Mouse (Mus musculus) thymus, postnatal 25 days (tissue): ENCODE results near the gene Mcm2.

Experiments
- DNase-seq: peaks from one replicate; pipeline ENCODE4 v3.0.0; 2022

Mcm2 gene

DNA sequence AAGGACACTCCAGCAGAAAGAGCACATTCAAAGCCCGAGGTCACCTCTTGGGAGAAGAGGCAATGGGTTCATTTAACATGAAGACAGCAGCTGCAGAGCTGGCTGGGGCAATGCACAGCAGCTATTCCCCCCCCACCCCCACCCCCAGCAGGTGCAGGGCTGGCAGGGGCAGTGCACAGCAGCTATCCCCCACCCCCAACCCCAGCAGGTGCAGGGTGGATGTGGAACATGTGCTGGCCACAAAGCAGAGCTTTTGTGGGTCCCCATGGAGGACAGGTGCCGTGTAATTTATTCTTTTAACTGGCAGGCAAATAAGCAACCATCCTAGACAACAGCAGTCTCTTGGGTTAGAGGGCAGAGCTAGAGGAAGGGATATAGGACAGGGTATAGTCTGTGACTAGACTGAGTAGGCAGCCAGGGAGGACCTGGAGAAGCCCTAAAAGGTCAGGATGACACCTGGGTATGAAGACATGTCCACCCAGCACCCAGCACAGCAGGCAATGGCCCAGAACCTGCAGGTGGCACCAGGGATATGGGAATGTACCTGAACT, 12.1 kb downstream of the Mcm2 start:
- DNase-seq: peak; percentile 80

DNA sequence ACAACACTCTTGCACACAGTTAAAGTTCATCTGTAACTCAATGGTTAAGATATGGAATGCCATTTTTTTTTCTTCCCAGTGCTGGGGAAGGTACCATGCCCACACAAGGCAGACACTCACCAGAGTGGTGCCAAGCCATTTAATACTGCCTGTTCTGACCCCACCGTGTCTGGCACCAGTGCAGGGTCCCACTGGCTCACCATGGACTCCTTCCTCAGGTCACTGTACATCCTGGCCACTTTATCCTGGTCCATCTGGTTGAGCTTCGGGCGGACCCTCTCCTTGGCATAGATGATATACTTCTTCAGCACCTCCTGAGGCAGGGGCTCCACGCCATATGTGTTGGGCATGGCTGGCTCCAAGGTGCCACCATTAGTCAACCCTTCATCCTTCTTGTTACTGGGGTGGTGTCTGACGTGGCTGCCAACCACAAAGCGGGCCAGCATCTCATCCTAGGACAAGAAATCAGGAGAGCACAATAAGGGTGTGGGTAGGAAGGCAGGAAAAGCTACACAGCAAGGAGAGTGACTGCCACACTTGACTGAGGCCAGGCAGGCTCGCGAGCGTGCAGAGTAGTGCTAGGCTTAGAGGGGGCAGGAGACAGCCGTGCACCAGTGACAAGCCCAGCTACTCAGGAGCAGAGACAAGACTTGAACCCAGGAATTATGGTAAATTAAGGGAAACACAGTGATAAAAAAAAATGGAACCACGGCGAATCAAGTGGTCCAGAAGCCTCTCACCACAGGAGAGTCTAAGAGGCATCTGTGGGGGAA, 12.8 kb downstream of the Mcm2 start:
- no peak for DNase-seq

DNA sequence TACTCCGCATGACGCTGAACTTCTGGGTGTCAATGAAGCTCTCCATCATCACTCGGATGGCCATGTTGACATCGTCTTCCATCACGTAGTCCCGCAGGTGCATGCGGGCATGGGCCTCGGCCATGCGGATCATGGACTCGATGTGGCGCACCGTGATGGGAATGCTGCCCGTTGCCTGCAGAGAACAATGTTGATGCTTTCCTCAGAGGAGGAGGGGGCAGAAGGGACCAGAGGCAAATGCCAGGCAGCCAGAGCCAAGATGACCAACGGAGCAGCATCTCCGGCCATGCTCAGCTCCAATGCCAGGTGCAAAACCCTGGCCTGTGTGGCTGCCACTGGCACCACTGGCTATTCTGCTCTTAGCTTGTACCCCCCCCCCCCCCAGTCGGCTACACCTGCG, 13.9 kb downstream of the Mcm2 start:
- DNase-seq: no peak

DNA sequence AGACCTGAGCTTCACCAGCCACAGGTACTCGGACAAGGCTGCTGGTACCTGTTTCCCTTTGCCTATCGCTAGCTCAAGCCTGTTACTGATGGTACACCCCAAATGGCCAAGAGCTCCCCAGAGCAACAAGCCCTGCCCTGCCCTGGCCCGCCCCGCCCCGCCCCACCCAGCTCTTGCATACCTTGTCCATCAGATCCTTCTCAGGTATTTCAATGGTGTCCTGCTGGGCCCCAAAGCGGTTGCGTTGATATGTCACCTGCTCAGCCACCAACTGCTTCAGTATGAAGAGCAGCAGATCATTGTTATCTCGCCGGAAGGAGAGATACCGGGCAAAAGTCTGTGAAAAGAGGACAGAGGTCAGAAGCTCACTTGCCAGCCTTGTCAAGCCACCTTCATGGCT, 14.4 kb downstream of the Mcm2 start:
- DNase-seq: no peak

DNA sequence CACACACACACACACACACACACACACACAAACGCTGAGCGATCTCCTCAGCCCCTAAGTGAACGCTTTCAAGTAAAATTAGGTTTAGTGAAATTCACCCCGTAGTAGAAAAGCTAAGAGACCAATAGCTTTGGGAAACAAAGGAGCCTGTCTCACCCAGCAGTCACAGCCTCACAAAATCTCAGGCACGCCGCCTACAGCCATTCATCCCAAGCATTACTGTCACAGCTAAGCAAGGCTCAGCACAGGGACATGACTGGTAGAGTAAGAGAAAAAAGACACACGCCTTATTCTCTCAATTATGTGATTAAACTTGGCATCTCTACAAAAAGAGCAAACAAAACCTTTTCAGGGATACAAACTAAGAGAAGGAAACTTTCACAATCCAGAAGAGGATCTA, 17.2 kb downstream of the Mcm2 start:
- no peak for DNase-seq

DNA sequence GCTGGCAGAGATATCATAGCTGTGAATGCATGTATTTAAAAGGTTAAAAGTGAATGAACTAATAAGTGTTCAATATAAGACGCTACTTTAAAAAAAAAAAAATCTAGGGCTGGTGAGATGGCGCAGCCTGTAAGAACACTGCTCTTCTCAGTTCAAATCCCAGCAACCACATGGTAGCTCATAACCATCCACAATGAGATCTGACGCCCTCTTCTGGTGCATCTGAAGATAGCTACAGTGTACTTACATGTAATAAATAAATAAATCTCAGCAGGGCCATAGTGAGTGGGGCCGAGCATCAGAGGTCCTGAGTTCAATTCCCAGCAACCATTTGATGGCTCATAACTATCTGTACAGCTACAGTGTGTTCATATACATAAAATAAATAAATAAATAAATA, 19.1 kb downstream of the Mcm2 start:
- DNase-seq: no peak

DNA sequence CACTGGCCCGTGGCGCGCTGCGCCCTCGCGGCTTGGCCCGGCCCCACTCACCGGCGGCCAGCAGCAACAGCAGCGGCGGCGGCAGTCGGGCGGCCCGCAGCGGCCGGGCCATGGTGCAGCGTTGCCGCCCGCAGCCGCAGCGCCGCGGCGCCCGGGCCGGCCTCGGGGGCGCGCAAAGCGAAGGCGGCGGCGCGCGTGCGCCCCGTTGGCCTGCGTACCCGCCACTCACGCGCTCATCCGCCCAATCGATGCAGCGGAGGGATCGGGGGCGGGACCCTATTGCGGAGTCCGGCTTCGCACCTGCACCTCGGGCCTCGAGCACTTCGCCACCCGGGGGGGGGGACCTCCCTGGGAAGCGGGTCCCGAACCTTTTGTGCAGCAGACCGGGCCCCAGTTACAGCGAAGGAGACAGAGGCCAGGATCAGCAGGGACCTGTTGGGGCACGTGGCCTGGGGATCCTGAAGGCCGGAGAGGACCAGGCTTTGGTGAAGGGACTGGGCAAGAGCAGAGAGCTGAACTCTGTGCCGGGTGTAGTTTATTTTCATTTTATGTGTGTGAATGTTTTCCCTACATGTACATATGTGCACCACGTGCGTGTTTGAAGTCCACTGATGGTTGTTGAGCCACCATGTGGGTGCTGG, 23.6 kb downstream of the Mcm2 start, which contains the start of gene Podxl2:
Gene Podxl2, minus strand, starts transcription at position 177 of the 641 bp plus-strand sequence.
- peak; percentile 78 for DNase-seq

DNA sequence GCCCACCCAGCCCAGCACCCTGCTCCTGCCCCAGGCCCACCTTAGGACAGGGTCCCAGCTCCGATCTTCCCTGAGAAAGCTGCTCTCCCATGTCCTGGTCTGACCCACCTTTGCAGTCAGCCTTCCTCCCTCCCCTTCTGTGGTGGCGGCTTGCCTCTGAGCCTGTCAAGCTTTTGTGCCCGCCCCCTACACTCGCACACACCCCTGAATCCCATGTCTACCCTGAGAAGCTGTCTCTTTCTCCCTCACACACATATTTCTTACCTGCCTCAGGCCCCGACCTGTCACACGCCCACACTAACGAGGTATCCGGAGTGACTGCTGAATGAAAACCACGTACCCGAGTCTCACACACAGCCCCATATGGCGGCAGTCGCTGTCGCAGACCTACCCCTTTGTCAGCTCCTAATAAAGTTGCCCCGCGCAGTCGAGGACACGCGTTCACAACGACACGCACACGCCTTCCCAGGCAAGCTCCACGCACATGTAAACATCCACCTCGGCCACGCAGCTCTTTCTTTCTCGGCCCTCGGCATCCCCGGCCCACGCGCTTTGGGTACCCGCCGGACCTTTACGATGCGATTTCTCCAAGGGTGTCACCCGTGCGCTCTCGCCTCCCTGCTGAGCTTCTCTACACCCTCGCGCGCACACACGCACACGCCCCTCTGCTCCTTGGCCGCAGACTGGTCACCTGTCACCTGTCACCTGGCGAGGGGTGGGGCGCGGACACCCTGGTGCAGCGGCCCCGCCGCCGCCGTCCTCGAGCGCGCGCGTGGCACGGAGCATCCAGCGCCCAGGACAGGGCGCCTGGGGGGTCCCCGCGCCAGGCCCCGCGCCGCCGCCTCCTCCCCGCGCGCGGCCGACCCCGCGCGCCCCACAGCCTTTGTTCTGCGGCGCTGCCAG, 24.4 kb downstream of the Mcm2 start:
- DNase-seq: peak; percentile 32

DNA sequence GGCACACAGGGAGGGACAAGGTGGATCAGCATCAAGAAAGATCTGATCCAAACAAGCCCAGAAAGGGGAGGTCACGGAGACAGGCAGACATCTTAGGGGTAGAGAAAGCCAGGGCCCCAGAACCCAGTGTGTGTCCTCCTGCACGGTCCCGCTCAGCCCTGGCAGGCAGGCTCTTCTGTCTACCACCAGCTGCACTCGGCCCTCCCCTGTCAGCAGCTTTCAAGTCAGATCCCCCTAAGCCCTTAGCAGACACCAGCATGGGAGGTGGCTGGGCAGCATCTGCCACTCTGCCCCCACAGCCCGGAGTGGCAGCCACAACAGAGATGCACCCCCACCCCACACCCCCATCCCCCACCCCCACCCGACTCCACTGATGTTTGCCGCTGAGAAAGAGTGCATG, 25.8 kb downstream of the Mcm2 start:
- DNase-seq: peak; percentile 51

DNA sequence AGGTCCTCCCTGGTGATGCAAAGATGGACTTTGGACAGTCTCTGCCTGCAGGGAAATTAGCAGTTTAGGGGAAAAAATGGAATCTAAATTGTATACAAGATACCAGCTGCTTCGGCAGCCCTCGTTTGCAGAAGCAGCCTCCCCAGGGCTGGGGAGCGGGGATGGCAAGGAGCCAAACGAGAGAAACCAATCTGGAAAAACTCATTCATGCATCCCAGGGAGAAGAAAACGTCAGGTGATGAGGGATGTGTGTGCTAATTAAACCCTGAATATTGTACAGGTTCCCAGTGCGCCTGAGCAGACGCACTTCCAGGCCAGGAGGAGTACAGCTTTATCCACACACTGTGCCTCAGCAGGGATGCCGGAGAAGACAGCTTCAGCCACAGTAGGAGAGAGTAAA, 27.0 kb downstream of the Mcm2 start:
- no peak for DNase-seq

DNA sequence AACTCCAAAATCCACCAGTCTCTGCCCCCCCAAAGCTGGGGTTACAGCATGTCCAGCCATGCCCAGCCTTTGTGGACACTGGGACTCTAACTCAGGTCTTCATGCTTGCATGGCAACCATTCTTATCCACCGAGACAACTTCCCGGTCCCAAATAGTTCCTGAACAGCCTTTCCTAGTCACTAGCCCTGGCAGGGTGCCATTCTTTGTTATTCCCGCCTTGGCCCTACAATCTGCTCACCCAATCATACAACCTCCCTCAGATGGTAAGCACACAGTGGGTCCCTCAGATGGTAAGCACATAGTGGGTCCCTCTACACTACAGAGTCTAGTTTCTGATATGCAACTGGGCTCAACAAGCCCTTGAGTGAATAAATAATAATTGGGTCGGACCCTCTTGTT, 28.0 kb downstream of the Mcm2 start:
- DNase-seq: no peak

DNA sequence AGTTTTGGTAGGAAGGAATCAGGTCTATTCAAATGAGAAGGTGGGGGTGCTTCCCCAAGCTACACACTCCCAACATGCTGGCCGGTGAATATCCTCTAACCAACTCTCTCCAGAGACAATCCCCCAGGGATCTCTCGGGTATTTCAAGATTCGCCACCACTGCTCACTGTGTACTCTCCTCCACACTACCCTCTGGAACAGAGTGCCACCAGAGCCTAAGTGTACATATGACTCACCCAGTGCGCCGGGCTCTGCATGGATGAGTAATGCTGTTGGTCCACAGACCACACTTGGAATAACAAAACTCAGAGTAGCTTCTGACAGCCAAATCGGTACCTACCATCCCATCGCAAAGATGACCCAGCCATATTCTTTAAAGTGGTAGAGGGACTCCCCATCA, 29.1 kb downstream of the Mcm2 start:
- DNase-seq: no peak

DNA sequence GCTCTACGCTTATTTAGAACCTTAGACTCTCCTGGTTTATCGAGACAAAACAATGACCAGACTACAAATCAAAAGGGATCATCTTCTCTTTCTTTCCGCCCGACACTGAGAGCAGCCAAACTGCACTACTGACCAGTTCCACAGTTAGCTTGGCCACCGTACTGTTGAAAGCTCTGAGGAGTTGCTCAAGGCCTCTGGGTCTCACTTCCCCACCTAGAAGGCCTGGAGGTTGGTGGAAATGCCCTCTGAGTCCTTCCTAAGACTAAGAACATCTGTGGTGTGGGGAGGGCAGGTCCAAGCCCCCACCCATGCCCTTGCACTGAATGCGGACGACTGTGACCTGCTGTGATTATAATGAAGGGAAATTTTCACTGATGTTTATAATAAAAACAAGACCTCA, 32.9 kb downstream of the Mcm2 start:
- DNase-seq: no peak

DNA sequence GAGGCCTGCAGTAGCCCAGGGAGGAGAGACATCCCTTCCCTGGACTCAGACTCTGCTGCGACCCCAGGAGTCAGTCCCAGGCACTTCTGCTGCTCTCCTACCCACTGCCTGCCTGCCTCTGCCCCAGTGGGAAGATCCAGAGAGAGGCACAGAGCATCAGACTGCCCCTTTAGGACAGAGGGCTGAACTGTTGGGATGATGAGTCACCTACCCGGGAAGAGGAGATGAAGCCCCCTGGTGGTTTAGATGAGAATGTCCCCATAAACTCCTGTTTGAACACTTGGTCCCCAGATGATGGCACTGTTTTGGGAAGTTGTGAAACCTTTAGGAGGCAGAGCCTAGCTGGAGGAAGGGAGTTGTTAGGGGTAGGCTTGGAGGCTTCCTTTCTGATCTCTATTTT, 37.7 kb downstream of the Mcm2 start:
- peak; percentile 33 for DNase-seq

DNA sequence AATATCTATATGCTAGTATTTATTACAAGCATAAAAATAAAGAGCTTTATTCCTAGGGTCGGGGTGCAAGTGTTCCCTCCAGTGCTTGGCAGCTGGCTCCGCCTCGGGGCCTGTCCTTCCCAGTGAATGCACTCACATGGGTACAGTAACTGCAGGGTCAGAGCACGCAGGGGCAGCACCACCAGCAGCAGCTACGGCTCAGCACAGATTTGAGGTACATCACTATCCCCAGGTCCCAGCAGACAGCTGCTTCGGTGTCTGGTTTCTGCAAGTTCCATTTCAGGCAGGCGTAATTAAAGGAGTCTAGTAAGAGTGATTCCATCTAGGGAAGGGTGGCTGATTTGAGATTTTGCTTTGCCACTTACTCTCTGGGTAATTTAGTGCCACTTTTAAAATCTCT, 40.2 kb downstream of the Mcm2 start:
- DNase-seq: no peak

DNA sequence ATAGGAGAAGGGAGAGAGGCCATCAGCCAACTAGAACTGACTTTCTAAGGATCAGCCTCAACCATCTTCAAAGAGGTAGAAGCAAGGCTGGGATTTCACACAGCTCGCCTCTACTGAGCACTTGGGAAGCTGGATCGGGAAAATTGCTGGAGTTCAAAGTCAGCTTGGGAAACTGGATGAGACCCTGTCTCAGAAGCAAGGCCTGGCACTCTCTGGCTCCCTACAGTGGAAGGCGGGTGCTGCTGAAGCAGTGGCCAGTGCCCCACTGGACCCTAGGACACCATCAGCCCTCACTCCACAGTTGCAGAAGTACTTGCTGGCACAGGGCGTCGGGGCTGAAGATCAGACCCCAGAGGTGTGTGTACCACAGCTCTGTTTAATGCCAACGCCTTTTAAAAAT, 40.8 kb downstream of the Mcm2 start:
- DNase-seq: no peak

DNA sequence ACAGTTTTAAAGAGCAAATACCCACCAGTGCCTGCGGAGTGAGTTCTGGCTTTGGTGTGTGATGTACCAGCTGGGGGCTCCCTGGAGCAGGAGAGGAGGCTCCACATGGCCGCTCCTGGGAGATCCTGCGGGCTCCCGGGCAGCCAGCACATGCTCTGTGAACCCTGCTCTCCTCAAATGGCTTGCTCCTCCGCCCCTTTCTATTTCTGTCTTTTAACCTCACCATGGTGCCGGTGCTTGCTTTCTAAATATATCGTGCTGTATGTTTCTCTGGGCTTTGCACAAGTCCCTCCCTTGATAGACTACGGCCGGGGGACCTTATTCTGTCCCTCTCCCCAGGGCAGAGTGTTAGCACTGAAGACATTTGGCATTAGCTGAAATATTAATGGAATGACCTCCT, 41.3 kb downstream of the Mcm2 start:
- DNase-seq: no peak

DNA sequence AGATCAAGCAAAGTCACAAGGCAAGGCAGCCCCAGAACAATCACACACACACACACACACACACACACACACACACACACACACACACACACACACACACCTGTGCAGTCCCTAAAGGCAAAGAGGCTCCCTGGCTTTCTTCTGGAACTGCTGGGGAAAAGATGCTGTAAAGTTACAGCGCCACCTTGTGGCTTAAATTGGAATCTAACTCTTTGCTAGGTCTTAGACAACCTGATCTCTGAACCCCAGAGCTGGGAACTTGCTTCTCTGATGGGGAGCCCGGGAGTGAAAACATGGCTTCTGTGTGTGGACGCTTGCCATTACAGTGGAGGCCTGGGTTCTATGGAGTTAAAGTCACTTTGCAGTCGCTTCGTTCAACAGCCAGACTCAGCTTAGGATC, 42.9 kb downstream of the Mcm2 start:
- peak; percentile 50 for DNase-seq

DNA sequence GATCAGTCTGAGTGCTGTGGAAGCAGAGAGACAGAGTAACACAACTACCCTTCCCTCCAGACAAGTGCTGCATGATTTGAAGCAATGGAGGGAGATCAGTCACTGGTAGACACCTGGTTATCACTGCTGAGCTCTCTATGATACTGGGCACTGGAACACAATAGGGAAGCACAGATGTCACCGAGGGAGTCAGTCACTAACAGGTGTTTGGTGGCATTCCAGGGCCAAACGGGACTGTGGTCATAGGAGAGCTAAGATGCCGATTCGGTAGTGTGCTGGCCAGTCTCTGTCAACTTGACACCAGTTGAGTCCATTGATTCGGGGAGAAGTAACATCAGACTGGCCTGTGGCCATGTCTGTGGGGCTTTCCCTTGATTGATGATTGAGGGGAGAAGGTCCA, 44.1 kb downstream of the Mcm2 start:
- DNase-seq: no peak

DNA sequence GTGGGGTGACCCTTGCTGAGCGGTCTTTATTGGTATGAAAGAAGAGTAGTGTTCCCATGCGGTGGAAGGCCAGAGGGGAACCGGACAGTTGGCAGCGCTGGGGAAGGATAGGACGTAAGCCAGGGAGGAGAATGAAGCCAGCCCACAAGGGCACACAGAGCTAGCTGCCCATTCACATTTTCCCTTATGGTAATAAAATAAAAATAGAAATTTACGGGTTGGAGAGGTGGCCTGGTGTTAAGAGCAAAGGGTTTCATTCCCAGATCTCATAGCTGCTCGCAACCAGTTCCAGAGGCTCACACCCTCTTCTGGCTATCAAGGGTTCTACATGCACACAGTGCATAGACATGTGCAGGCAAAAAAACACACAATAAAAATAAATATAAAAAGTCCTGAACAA, 48.5 kb downstream of the Mcm2 start:
- no peak for DNase-seq

DNA sequence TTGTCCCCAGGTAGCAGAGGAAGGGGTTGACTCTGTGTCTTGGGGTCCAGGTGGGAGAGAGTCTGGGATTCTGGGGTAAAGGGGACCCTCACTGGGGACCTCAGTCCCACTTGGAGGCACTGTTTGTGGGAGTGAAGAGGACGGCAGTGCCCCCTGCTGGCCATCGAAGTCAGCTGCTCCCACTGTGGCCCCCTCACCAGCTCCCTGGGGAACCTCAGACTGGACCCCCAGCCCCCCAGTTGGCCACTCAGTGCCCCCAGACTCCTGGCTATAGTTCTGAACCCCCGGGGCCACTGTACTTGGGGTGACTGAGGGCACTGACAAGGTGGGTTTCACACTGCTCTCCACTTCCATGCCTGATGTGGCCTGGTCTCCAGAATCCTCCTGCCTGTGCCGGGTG, 49.3 kb downstream of the Mcm2 start:
- DNase-seq: peak; percentile 50

DNA sequence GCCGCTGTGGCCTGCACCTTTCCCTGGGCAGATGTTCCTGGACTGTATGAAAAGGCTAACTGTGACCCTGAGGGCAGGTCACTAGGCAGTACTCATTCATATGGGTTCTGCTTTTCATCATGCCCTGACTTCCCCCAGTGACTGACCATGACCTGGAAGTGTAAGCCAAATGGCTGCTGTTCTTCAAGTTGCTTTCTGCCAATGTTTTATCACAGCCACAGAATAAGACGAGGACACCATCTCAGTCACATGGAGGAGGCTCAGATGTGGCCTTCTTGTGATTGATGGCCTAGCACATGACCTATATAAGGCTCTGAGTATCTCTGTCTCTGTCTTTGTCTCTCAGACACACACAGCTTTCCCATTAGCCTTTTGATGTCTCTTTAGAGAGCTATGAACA, 51.0 kb downstream of the Mcm2 start:
- no peak for DNase-seq

DNA sequence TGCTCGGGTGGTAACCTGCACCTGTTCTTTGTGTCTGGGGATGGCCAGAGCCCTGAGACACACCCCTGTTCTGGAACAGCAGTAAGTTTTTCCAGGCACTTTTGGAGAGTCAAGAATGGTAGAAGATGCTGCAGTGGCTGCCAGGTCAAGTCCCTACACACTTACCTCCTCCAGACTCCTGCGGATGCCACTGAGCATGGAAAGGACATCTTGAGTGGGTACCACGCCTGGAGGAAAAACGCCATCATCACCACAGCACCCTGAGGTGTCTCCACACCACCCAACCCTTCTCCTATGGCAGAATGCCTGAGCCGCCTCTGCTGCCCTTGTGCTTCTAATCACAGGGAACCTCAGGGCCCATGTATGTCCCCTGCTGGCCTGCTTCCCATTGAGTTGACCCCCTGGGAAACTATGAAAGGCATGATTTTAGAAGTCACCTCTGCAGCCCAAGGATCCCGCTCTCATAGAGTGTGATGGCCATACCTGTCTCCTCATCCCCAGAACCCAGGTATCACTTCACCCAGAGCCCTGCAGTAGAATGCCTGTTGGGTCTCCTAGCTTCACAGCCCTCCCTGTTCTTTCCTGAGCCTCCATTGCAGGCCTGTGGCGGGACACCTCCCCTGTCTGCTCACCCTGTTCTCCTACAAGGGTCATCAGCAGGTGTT, 53.5 kb downstream of the Mcm2 start:
- DNase-seq: no peak
